Mouse (Mus musculus): ENCODE results near the gene Mtch2. TPM values are rescaled to one million over a fixed set of nuclear protein-coding genes. Genes with fewer than 3 reads are reported as not detected.

Gene Mtch2
- total RNA-seq, 1 experiment from 2014 or later: 117 TPM

DNA sequence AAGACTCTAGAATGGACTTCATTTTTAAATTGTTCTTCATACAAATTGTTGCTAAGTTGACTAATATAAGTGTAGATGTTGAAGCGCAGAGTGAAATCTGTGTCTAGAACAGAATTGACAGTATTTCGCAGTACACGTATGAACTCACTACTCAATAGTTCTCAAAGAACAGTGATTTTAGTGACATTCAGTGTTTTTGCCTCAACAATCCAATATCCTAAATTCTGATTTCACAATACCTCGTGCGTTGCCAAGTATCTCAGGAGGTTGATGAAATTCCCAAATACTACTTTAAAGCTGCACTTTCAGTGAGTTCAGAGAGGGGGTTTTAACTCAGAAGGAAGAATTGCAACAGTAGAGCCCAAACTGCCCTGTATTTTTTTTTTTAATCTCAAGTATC lies 1.4 kb downstream of the Mtch2 start:
- no peak for ATAC-seq (replicated peaks; ENCODE audit: insufficient number of reproducible peaks, low FRiP score, low TSS enrichment, poor library complexity, severe bottlenecking)

GRCm38 (mm10) chr2:90850401-90850800 lies 3.4 kb downstream of the Mtch2 start:
- ATAC-seq (replicated peaks; ENCODE audit: insufficient number of reproducible peaks, low FRiP score, low TSS enrichment, poor library complexity, severe bottlenecking): no peak

- ATAC-seq (replicated peaks; ENCODE audit: insufficient number of reproducible peaks, low FRiP score, low TSS enrichment, poor library complexity, severe bottlenecking): no peak
These were observed 14.5 kb downstream of the Mtch2 start for GRCm38 (mm10) chr2:90861486-90861885.

DNA sequence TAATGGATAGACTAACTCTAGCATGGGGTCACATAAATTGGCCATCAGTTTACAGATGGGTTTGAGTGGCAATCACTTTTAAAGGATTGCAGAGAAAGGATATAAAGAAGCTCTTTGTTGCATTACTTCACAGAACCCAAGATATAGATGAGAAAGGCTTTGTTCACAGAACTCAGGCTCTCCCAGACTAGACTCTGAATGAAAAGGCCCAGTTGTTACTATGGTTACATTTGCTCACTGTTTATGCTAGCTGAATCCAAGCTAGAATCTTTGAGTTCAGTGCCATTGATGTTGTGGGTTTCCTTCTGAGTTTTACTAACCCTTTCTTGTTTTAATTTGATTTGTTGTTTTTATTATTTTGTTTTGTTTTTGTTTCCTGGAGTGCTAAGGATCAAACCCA lies 17.2 kb downstream of the Mtch2 start:
- no peak for ATAC-seq (replicated peaks; ENCODE audit: insufficient number of reproducible peaks, low FRiP score, low TSS enrichment, poor library complexity, severe bottlenecking)

- peak; percentile 80; the same call in 1 of the 2 replicates for ATAC-seq (replicated peaks; ENCODE audit: insufficient number of reproducible peaks, low FRiP score, low TSS enrichment, poor library complexity, severe bottlenecking)
These were observed 19.6 kb downstream of the Mtch2 start for GRCm38 (mm10) chr2:90866524-90866923.

DNA sequence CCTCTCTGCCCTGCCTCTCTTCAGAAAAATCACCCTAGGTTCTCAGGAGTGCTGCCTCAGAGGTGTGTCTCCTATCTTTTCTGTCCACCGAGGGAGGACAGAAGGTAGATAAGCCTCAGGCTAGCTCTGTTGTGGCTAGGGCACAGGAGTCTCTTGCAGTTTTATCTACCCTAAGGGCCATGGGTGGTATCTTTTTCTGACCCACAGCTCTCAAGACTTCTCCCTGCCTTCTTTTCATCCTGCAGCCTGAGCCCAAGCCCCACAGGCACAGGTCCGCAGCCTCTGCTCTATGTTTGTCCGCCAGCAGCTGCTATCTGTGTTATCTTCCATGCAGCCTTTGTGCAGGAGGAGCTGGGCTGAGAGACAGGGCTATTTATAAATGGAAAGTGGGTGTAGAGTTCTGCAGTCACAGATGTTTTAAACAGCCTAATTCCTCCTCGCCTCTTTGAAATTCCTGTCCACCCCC lies 23.2 kb downstream of the Mtch2 start:
- no peak for ATAC-seq (replicated peaks; ENCODE audit: insufficient number of reproducible peaks, low FRiP score, low TSS enrichment, poor library complexity, severe bottlenecking)

GRCm38 (mm10) chr2:90871180-90871961 lies 24.4 kb downstream of the Mtch2 start:
- no peak for ATAC-seq (replicated peaks; ENCODE audit: insufficient number of reproducible peaks, low FRiP score, low TSS enrichment, poor library complexity, severe bottlenecking)

DNA sequence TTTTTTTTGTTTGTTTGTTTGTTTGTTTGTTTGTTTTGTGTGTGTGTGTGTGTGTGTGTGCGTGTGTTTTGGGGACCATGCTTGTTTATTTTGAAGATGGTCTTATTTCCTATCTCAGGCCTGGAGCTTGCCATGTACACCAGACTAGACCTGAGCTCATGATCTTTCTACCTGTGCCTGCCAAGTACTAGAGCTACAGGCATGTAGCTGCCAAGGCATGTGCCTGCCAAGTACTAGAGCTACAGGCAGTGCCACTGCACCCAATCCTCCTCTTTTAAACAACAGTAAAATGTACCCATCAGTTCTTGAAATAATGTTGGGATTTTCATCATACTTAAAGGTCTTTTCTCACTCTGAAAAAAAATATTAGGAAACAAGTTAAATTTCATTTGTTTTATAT lies 27.1 kb downstream of the Mtch2 start:
- no peak for ATAC-seq (replicated peaks; ENCODE audit: insufficient number of reproducible peaks, low FRiP score, low TSS enrichment, poor library complexity, severe bottlenecking)

GRCm38 (mm10) chr2:90875239-90875638 lies 28.3 kb downstream of the Mtch2 start:
- ATAC-seq (replicated peaks; ENCODE audit: insufficient number of reproducible peaks, low FRiP score, low TSS enrichment, poor library complexity, severe bottlenecking): no peak

- no peak for ATAC-seq (replicated peaks; ENCODE audit: insufficient number of reproducible peaks, low FRiP score, low TSS enrichment, poor library complexity, severe bottlenecking)
These were observed 30.8 kb downstream of the Mtch2 start for GRCm38 (mm10) chr2:90877584-90878259.

- no peak for ATAC-seq (replicated peaks; ENCODE audit: insufficient number of reproducible peaks, low FRiP score, low TSS enrichment, poor library complexity, severe bottlenecking)
These were observed 32.5 kb downstream of the Mtch2 start for GRCm38 (mm10) chr2:90879419-90879818.

DNA sequence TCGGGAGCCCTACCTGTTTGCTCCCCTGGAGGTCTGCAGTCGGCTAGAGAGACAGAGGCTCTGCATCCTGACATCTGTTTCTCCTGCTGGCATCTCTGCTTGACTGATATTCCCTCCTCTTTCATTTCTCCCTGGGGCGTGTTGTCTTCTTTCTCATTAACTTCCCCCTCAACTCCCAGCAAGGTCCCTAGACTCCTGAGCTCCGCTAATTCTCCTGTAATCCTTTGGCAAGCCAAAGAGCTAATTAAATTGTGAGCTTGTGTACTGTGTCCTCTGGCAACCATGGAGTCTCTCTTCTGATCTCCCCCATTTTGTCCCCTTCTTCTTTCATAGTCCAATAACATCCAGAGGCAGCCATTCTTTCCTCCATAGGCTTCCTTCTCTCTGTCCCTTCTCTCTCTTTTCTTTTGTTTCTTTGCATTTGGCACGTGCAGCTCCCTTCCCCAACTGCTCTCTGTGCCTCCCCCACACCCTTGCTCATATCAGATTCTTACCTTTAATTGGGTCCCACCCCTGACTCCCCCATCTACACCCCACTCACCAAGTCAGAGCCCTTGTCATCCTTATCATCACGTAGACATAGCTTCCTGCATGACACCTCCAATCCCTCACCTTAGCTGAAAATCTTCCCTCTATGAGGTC lies 33.3 kb downstream of the Mtch2 start:
- no peak for ATAC-seq (replicated peaks; ENCODE audit: insufficient number of reproducible peaks, low FRiP score, low TSS enrichment, poor library complexity, severe bottlenecking)

DNA sequence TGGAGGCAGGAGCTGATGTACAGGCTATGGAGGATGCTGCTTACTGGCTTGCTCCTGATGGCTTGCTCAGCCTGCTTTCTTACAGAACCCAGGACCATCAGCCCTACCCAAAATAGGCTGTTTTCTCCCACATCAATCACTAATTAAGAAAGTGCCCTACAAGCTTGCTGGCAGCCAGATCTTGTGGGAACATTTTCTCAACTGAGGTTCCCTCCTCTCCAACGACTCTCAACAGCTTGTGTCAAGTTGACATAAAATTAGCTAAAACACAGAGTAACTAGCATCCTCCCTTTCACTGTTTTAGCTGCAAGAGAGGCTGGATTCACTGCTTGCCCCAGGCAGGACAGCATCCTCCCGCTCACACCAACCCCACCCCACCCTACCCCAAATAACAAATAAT lies 34.9 kb downstream of the Mtch2 start:
- ATAC-seq (replicated peaks; ENCODE audit: insufficient number of reproducible peaks, low FRiP score, low TSS enrichment, poor library complexity, severe bottlenecking): no peak

DNA sequence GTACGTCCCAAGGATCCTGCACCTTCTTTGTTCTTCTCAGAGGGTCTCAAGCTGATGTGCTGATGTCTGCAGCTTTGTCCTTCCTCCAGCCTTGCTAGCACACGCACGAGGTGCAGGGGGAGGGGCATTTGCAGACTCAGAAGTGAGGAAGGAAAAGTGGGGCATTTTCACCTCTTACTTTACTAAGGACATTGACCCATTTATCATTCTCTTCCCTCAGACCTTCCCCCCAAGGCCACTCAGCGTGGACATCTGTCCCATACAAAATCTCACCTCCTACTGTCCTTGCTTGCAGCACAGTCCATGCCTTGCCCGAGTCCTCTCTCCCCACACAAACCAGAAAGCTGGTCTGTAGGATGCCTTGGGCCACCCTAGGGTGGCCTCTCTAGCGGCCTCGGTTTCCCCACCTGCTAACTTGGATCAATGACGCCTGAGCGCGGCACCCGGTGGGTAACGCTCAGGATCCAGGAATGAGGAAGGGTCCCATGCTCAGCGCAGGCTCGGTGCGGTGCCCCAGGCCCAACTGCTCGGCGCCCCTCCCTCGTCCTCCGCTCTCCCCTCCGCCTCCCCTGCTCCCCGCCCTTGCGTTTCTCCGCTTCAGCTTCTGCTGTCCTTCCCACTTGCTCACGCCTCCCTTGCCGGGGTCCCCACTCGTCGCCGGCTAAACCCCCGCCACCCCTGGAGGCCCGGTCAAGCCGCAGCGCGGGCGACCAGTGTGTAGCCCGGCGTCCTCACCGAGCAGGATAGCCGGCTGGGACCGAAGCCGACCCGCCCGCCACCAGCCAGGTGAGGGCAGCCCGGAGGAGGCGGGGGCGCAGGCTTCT lies 38.5 kb downstream of the Mtch2 start, which contains the start of gene C1qtnf4:
C1qtnf4 (plus strand) TSS at position 643 of the 824 bp plus-strand sequence.
- ATAC-seq (replicated peaks; ENCODE audit: insufficient number of reproducible peaks, low FRiP score, low TSS enrichment, poor library complexity, severe bottlenecking): no peak

DNA sequence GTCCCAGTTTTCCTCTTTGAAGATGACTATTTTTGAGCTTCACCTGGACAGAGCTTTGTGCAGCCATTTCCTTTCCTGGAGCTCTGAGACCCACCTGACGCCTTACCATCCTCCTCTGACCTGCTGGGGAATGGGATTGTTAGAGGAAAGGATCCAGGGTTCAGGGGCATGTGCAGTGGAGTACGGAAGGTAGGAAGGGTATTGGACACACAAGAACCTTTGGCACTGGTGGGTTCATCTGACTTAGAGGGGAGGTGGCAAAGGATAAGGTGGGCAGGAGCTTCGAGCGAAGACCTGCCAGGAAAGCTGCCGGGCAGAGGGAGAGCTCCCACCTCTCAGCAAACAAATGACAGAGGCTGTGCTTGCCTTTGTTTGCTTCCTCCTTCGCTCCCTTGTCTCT lies 39.5 kb downstream of the Mtch2 start:
- ATAC-seq (replicated peaks; ENCODE audit: insufficient number of reproducible peaks, low FRiP score, low TSS enrichment, poor library complexity, severe bottlenecking): no peak

- ATAC-seq (replicated peaks; ENCODE audit: insufficient number of reproducible peaks, low FRiP score, low TSS enrichment, poor library complexity, severe bottlenecking): no peak
These were observed 40.7 kb downstream of the Mtch2 start for GRCm38 (mm10) chr2:90887627-90888026.

- no peak for ATAC-seq (replicated peaks; ENCODE audit: insufficient number of reproducible peaks, low FRiP score, low TSS enrichment, poor library complexity, severe bottlenecking)
These were observed 42.9 kb downstream of the Mtch2 start for GRCm38 (mm10) chr2:90889550-90890548.
